Mouse (Mus musculus): Measurements from ENCODE around the gene Nck1. TPM values are rescaled to one million over a fixed set of nuclear protein-coding genes. Genes with fewer than 3 reads are reported as not detected.

The Nck1 gene
- polyA plus RNA-seq, 1 experiment from 2014 or later: 62.8 TPM

DNA sequence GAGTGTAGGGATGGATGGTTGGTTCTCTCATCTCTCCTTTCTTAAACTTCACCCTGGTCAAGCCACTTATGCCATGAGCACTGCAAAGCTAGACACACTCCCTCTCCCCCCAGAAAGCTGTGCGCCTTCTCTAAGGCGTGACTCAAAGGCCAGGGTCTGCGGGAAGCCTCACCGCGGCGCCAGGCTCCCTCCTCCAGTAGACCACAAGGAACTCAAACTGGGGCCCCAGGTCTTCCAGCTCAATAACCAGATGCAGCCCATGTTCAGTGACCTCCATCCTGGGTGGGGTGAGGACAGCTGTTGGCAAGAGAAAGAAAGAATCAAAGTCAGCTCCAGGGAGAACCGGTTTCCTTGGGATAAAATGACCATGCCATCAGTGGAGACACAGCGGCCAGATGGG lies 77.8 kb downstream of the Nck1 start:
- Histone ChIP-seq H3K27ac (ENCODE audit: low read depth, low read length) (no peak overlapping the region), H3K4me1 (ENCODE audit: control insufficient read depth, insufficient read depth, low read length) (no peaks in the 10 kb centered on the region), H3K36me3 (ENCODE audit: control insufficient read depth, insufficient read depth, low read length) (no peaks in the 10 kb centered on the region), H3K9me3 (ENCODE audit: control insufficient read depth, low read length) (no peaks in the 10 kb centered on the region), H3K27me3 (ENCODE audit: control insufficient read depth, insufficient read depth, low read length) (no peaks in the 10 kb centered on the region), H3K4me2 (ENCODE audit: low read depth, low read length) (no peak overlapping the region), H3K4me3 (ENCODE audit: low read depth, low read length) (no peak overlapping the region), H3K9ac (replicated peaks; ENCODE audit: low read depth, low read length) (no peak overlapping the region)
- 97% methylated on average over 8 of the region's 8 CpGs for WGBS
- ATAC-seq (ENCODE audit: low read depth): no peak

GRCm38 (mm10) chr9:100467653-100468052 lies 78.3 kb downstream of the Nck1 start:
- WGBS: 59% methylated on average over 7 of the region's 7 CpGs
- Histone ChIP-seq H3K27ac (ENCODE audit: low read depth, low read length) (no peak overlapping the region), H3K9me3 (ENCODE audit: control insufficient read depth, low read length) (no peaks in the 10 kb centered on the region), H3K4me1 (ENCODE audit: control insufficient read depth, insufficient read depth, low read length) (no peaks in the 10 kb centered on the region), H3K27me3 (ENCODE audit: control insufficient read depth, insufficient read depth, low read length) (no peaks in the 10 kb centered on the region), H3K4me3 (ENCODE audit: low read depth, low read length) (no peak overlapping the region), H3K9ac (replicated peaks; ENCODE audit: low read depth, low read length) (no peak overlapping the region), H3K36me3 (ENCODE audit: control insufficient read depth, insufficient read depth, low read length) (no peaks in the 10 kb centered on the region), H3K4me2 (ENCODE audit: low read depth, low read length) (no peak overlapping the region)
- no peak for ATAC-seq (ENCODE audit: low read depth)

GRCm38 (mm10) chr9:100466743-100467142 lies 79.2 kb downstream of the Nck1 start:
- no peak overlapping the region for H3K4me2 ChIP-seq (ENCODE audit: low read depth, low read length)
- no peaks in the 10 kb centered on the region for H3K27me3 ChIP-seq (ENCODE audit: control insufficient read depth, insufficient read depth, low read length)
- H3K4me3 ChIP-seq (ENCODE audit: low read depth, low read length): no peak overlapping the region
- H3K9me3 ChIP-seq (ENCODE audit: control insufficient read depth, low read length): no peaks in the 10 kb centered on the region
- no peak overlapping the region for H3K27ac ChIP-seq (ENCODE audit: low read depth, low read length)
- 95% methylated on average over 3 of the region's 3 CpGs for WGBS
- ATAC-seq (ENCODE audit: low read depth): no peak
- no peaks in the 10 kb centered on the region for H3K4me1 ChIP-seq (ENCODE audit: control insufficient read depth, insufficient read depth, low read length)
- no peak overlapping the region for H3K9ac ChIP-seq (replicated peaks; ENCODE audit: low read depth, low read length)
- no peaks in the 10 kb centered on the region for H3K36me3 ChIP-seq (ENCODE audit: control insufficient read depth, insufficient read depth, low read length)

DNA sequence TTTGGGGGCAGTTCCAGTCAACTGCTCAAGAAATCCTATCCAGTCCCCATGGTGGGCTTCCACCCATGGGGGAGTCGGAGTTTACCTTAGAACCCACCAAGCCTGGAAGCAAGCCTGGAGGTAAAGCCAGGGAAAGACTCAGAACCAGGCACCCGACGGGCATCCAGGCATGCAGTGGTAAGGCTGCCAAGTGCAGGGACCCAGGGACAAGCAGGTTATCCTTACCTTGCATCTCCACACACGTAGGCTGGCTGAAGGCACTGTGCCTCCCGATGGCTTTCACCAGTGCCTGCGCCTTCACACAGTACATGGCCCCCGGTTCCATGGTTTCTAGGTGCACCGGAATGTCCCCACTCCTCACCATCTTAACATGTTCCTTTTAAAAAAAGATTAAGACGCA lies 79.9 kb downstream of the Nck1 start:
- Histone ChIP-seq H3K4me2 (ENCODE audit: low read depth, low read length) (no peak overlapping the region), H3K9me3 (ENCODE audit: control insufficient read depth, low read length) (no peaks in the 10 kb centered on the region), H3K27me3 (ENCODE audit: control insufficient read depth, insufficient read depth, low read length) (no peaks in the 10 kb centered on the region), H3K36me3 (ENCODE audit: control insufficient read depth, insufficient read depth, low read length) (no peaks in the 10 kb centered on the region), H3K4me3 (ENCODE audit: low read depth, low read length) (no peak overlapping the region), H3K27ac (ENCODE audit: low read depth, low read length) (no peak overlapping the region), H3K4me1 (ENCODE audit: control insufficient read depth, insufficient read depth, low read length) (no peaks in the 10 kb centered on the region), H3K9ac (replicated peaks; ENCODE audit: low read depth, low read length) (no peak overlapping the region)
- no peak for ATAC-seq (ENCODE audit: low read depth)
- WGBS: 96% methylated on average over 9 of the region's 9 CpGs

- no peak for ATAC-seq (ENCODE audit: low read depth)
- H3K9ac ChIP-seq (replicated peaks; ENCODE audit: low read depth, low read length): no peak overlapping the region
- H3K4me2 ChIP-seq (ENCODE audit: low read depth, low read length): no peak overlapping the region
- no peaks in the 10 kb centered on the region for H3K9me3 ChIP-seq (ENCODE audit: control insufficient read depth, low read length)
- 96% methylated on average over 5 of the region's 5 CpGs for WGBS
- no peaks in the 10 kb centered on the region for H3K27me3 ChIP-seq (ENCODE audit: control insufficient read depth, insufficient read depth, low read length)
- H3K36me3 ChIP-seq (ENCODE audit: control insufficient read depth, insufficient read depth, low read length): no peaks in the 10 kb centered on the region
- no peak overlapping the region for H3K27ac ChIP-seq (ENCODE audit: low read depth, low read length)
- no peaks in the 10 kb centered on the region for H3K4me1 ChIP-seq (ENCODE audit: control insufficient read depth, insufficient read depth, low read length)
- no peak overlapping the region for H3K4me3 ChIP-seq (ENCODE audit: low read depth, low read length)
Observed at GRCm38 (mm10) chr9:100465380-100465779, 80.6 kb downstream of the Nck1 start.

DNA sequence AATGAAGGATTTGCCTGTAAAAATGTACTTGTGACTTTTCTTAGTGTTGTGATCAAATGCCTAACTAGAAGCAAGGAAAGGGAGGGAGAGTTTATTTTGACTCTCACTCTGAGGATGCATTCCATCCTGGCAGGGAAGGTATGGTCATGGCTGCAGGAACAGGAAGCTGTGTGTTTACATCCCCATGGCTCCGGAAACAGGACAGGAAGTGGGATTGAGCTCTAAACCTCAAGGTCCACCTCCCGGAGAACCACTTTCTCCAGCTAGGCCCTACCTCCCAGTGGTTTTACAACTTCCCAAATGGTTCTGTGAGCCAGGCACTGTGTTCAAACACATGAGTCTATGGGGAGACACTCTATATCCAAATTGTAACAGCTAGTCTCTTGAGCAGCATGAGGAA lies 82.2 kb downstream of the Nck1 start:
- H3K4me2 ChIP-seq (ENCODE audit: low read depth, low read length): no peak overlapping the region
- no peak overlapping the region for H3K9ac ChIP-seq (replicated peaks; ENCODE audit: low read depth, low read length)
- no peak overlapping the region for H3K27ac ChIP-seq (ENCODE audit: low read depth, low read length)
- H3K4me1 ChIP-seq (ENCODE audit: control insufficient read depth, insufficient read depth, low read length): no peaks in the 10 kb centered on the region
- no peaks in the 10 kb centered on the region for H3K36me3 ChIP-seq (ENCODE audit: control insufficient read depth, insufficient read depth, low read length)
- no peaks in the 10 kb centered on the region for H3K9me3 ChIP-seq (ENCODE audit: control insufficient read depth, low read length)
- H3K4me3 ChIP-seq (ENCODE audit: low read depth, low read length): no peak overlapping the region
- ATAC-seq (ENCODE audit: low read depth): no peak
- no peaks in the 10 kb centered on the region for H3K27me3 ChIP-seq (ENCODE audit: control insufficient read depth, insufficient read depth, low read length)
- 85% methylated on average over 2 of the region's 2 CpGs for WGBS

- 85% methylated on average over 4 of the region's 4 CpGs for WGBS
Observed at GRCm38 (mm10) chr9:100462098-100462497, 83.8 kb downstream of the Nck1 start.

DNA sequence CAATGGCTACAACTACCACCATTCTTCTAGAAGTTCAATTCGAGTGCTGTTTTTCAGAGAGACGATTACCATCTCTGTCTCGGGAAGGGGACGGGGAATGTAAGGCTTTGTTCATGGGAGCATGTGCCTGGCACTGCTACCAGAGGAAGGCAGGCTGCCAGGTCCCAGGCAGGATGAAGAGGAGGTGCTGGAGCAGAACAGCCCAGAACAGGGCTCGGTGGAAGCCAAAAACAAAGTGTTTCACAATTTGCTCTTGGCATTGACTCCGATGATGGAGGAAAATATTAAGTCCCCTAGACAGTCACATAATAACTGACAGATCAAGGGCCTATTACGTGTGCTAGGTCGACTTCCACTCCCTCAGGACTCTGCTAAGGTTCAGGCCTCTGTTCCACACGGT lies 84.3 kb downstream of the Nck1 start:
- ATAC-seq (ENCODE audit: low read depth): no peak
- Histone ChIP-seq H3K4me1 (ENCODE audit: control insufficient read depth, insufficient read depth, low read length) (no peaks in the 10 kb centered on the region), H3K9ac (replicated peaks; ENCODE audit: low read depth, low read length) (no peak overlapping the region), H3K36me3 (ENCODE audit: control insufficient read depth, insufficient read depth, low read length) (no peaks in the 10 kb centered on the region), H3K4me3 (ENCODE audit: low read depth, low read length) (no peak overlapping the region), H3K9me3 (ENCODE audit: control insufficient read depth, low read length) (no peaks in the 10 kb centered on the region), H3K4me2 (ENCODE audit: low read depth, low read length) (no peak overlapping the region), H3K27me3 (ENCODE audit: control insufficient read depth, insufficient read depth, low read length) (no peaks in the 10 kb centered on the region), H3K27ac (ENCODE audit: low read depth, low read length) (no peak overlapping the region)
- 82% methylated on average over 9 of the region's 9 CpGs for WGBS

More at GRCm38 (mm10) chr9:100462098-100462497, 83.8 kb downstream of the Nck1 start:
- H3K4me1 ChIP-seq (ENCODE audit: control insufficient read depth, insufficient read depth, low read length): no peaks in the 10 kb centered on the region
- H3K36me3 ChIP-seq (ENCODE audit: control insufficient read depth, insufficient read depth, low read length): no peaks in the 10 kb centered on the region
- no peak for ATAC-seq (ENCODE audit: low read depth)
- no peak overlapping the region for H3K9ac ChIP-seq (replicated peaks; ENCODE audit: low read depth, low read length)
- no peak overlapping the region for H3K4me3 ChIP-seq (ENCODE audit: low read depth, low read length)
- no peaks in the 10 kb centered on the region for H3K27me3 ChIP-seq (ENCODE audit: control insufficient read depth, insufficient read depth, low read length)
- H3K9me3 ChIP-seq (ENCODE audit: control insufficient read depth, low read length): no peaks in the 10 kb centered on the region
- no peak overlapping the region for H3K4me2 ChIP-seq (ENCODE audit: low read depth, low read length)
- no peak overlapping the region for H3K27ac ChIP-seq (ENCODE audit: low read depth, low read length)

- Histone ChIP-seq H3K27me3 (ENCODE audit: control insufficient read depth, insufficient read depth, low read length) (no peaks in the 10 kb centered on the region), H3K4me1 (ENCODE audit: control insufficient read depth, insufficient read depth, low read length) (no peaks in the 10 kb centered on the region), H3K4me2 (ENCODE audit: low read depth, low read length) (no peak overlapping the region), H3K9me3 (ENCODE audit: control insufficient read depth, low read length) (no peaks in the 10 kb centered on the region), H3K4me3 (ENCODE audit: low read depth, low read length) (no peak overlapping the region), H3K36me3 (ENCODE audit: control insufficient read depth, insufficient read depth, low read length) (no peaks in the 10 kb centered on the region), H3K9ac (replicated peaks; ENCODE audit: low read depth, low read length) (no peak overlapping the region), H3K27ac (ENCODE audit: low read depth, low read length) (no peak overlapping the region)
- 97% methylated on average over 9 of the region's 9 CpGs for WGBS
- no peak for ATAC-seq (ENCODE audit: low read depth)
Observed at GRCm38 (mm10) chr9:100460203-100460602, 85.7 kb downstream of the Nck1 start.

Data from neural tube, embryonic 14.5 days (tissue).